Mouse (Mus musculus): ENCODE measurements around the gene Robo1. TPM values are rescaled to one million over a fixed set of nuclear protein-coding genes. Genes with fewer than 3 reads are reported as not detected.

Gene Robo1
- polyA plus RNA-seq, 1 experiment = 3.5 TPM

GRCm38 (mm10) chr16:72717118-72717802 lies 409.2 kb downstream of the Robo1 start:
- H3K27me3 ChIP-seq (ENCODE audit: control insufficient read depth, insufficient read depth, low read length) = no peaks in the 10 kb centered on the region

GRCm38 (mm10) chr16:72719063-72719462 lies 411.0 kb downstream of the Robo1 start:
- no peaks in the 10 kb centered on the region for H3K36me3 ChIP-seq (ENCODE audit: control insufficient read depth, insufficient read depth, low read length)

More at GRCm38 (mm10) chr16:72717118-72717802, 409.2 kb downstream of the Robo1 start:
- H3K36me3 ChIP-seq (ENCODE audit: control insufficient read depth, insufficient read depth, low read length) = no peaks in the 10 kb centered on the region
- no peak overlapping the region for H3K4me3 ChIP-seq (ENCODE audit: control insufficient read depth, low read depth, low read length)
- no peaks in the 10 kb centered on the region; the same call in 1 of the 2 replicates for H3K4me1 ChIP-seq (ENCODE audit: control insufficient read depth, insufficient read depth, low read length)
- no peak overlapping the region for H3K27ac ChIP-seq (ENCODE audit: control insufficient read depth, insufficient read depth, low read depth, low read length)
- TF ChIP-seq CTCF (IDR thresholded peaks at IDR 0.05; ENCODE audit: control insufficient read depth, insufficient read depth, insufficient replicate concordance, low read depth, low read length) (no peak), POLR2A (IDR thresholded peaks at IDR 0.05; ENCODE audit: control insufficient read depth, low read depth, low read length) (no peak)

GRCm38 (mm10) chr16:72720979-72721378 lies 412.9 kb downstream of the Robo1 start:
- TF ChIP-seq POLR2A (IDR thresholded peaks at IDR 0.05; ENCODE audit: control insufficient read depth, low read depth, low read length) (no peak), CTCF (IDR thresholded peaks at IDR 0.05; ENCODE audit: control insufficient read depth, insufficient read depth, insufficient replicate concordance, low read depth, low read length) (no peak)
- H3K4me3 ChIP-seq (ENCODE audit: control insufficient read depth, low read depth, low read length) = no peak overlapping the region
- no peak overlapping the region for H3K27ac ChIP-seq (ENCODE audit: control insufficient read depth, insufficient read depth, low read depth, low read length)
- no peaks in the 10 kb centered on the region for H3K36me3 ChIP-seq (ENCODE audit: control insufficient read depth, insufficient read depth, low read length)
- H3K27me3 ChIP-seq (ENCODE audit: control insufficient read depth, insufficient read depth, low read length) = no peaks in the 10 kb centered on the region
- no peaks in the 10 kb centered on the region; the same call in 1 of the 2 replicates for H3K4me1 ChIP-seq (ENCODE audit: control insufficient read depth, insufficient read depth, low read length)

More at GRCm38 (mm10) chr16:72719063-72719462, 411.0 kb downstream of the Robo1 start:
- Histone ChIP-seq H3K27me3 (ENCODE audit: control insufficient read depth, insufficient read depth, low read length) (no peaks in the 10 kb centered on the region), H3K4me3 (ENCODE audit: control insufficient read depth, low read depth, low read length) (peak overlapping the region; percentile 70), H3K4me1 (ENCODE audit: control insufficient read depth, insufficient read depth, low read length) (no peaks in the 10 kb centered on the region; the same call in 1 of the 2 replicates), H3K27ac (ENCODE audit: control insufficient read depth, insufficient read depth, low read depth, low read length) (no peak overlapping the region)
- no peak for TF ChIP-seq CTCF (IDR thresholded peaks at IDR 0.05; ENCODE audit: control insufficient read depth, insufficient read depth, insufficient replicate concordance, low read depth, low read length)
- TF ChIP-seq POLR2A (IDR thresholded peaks at IDR 0.05; ENCODE audit: control insufficient read depth, low read depth, low read length) = no peak

- Histone ChIP-seq H3K4me1 (ENCODE audit: control insufficient read depth, insufficient read depth, low read length) (no peaks in the 10 kb centered on the region; the same call in 1 of the 2 replicates), H3K27ac (ENCODE audit: control insufficient read depth, insufficient read depth, low read depth, low read length) (no peak overlapping the region)
- TF ChIP-seq CTCF (IDR thresholded peaks at IDR 0.05; ENCODE audit: control insufficient read depth, insufficient read depth, insufficient replicate concordance, low read depth, low read length) (no peak), POLR2A (IDR thresholded peaks at IDR 0.05; ENCODE audit: control insufficient read depth, low read depth, low read length) (no peak)
Measured at GRCm38 (mm10) chr16:72721713-72722481, 413.8 kb downstream of the Robo1 start.

GRCm38 (mm10) chr16:72734234-72734633 lies 426.1 kb downstream of the Robo1 start:
- Histone ChIP-seq H3K27ac (ENCODE audit: control insufficient read depth, insufficient read depth, low read depth, low read length) (no peak overlapping the region), H3K36me3 (ENCODE audit: control insufficient read depth, insufficient read depth, low read length) (no peaks in the 10 kb centered on the region), H3K27me3 (ENCODE audit: control insufficient read depth, insufficient read depth, low read length) (no peaks in the 10 kb centered on the region), H3K4me3 (ENCODE audit: control insufficient read depth, low read depth, low read length) (no peak overlapping the region), H3K4me1 (ENCODE audit: control insufficient read depth, insufficient read depth, low read length) (no peaks in the 10 kb centered on the region)
- TF ChIP-seq POLR2A (IDR thresholded peaks at IDR 0.05; ENCODE audit: control insufficient read depth, low read depth, low read length) = no peak
- no peak for TF ChIP-seq CTCF (IDR thresholded peaks at IDR 0.05; ENCODE audit: control insufficient read depth, insufficient read depth, insufficient replicate concordance, low read depth, low read length)

More at GRCm38 (mm10) chr16:72721713-72722481, 413.8 kb downstream of the Robo1 start:
- Histone ChIP-seq H3K27me3 (ENCODE audit: control insufficient read depth, insufficient read depth, low read length) (no peaks in the 10 kb centered on the region), H3K4me3 (ENCODE audit: control insufficient read depth, low read depth, low read length) (no peak overlapping the region), H3K36me3 (ENCODE audit: control insufficient read depth, insufficient read depth, low read length) (no peaks in the 10 kb centered on the region)

- Histone ChIP-seq H3K36me3 (ENCODE audit: control insufficient read depth, insufficient read depth, low read length) (no peaks in the 10 kb centered on the region), H3K4me3 (ENCODE audit: control insufficient read depth, low read depth, low read length) (no peak overlapping the region), H3K27ac (ENCODE audit: control insufficient read depth, insufficient read depth, low read depth, low read length) (no peak overlapping the region), H3K4me1 (ENCODE audit: control insufficient read depth, insufficient read depth, low read length) (no peaks in the 10 kb centered on the region), H3K27me3 (ENCODE audit: control insufficient read depth, insufficient read depth, low read length) (no peaks in the 10 kb centered on the region)
- TF ChIP-seq POLR2A (IDR thresholded peaks at IDR 0.05; ENCODE audit: control insufficient read depth, low read depth, low read length) = no peak
- TF ChIP-seq CTCF (IDR thresholded peaks at IDR 0.05; ENCODE audit: control insufficient read depth, insufficient read depth, insufficient replicate concordance, low read depth, low read length) = no peak
Measured at GRCm38 (mm10) chr16:72735175-72735574, 427.1 kb downstream of the Robo1 start.

GRCm38 (mm10) chr16:72735588-72735987 lies 427.5 kb downstream of the Robo1 start:
- TF ChIP-seq POLR2A (IDR thresholded peaks at IDR 0.05; ENCODE audit: control insufficient read depth, low read depth, low read length) (no peak), CTCF (IDR thresholded peaks at IDR 0.05; ENCODE audit: control insufficient read depth, insufficient read depth, insufficient replicate concordance, low read depth, low read length) (no peak)
- no peak overlapping the region for H3K4me3 ChIP-seq (ENCODE audit: control insufficient read depth, low read depth, low read length)

More at GRCm38 (mm10) chr16:72735588-72735987, 427.5 kb downstream of the Robo1 start:
- Histone ChIP-seq H3K36me3 (ENCODE audit: control insufficient read depth, insufficient read depth, low read length) (no peaks in the 10 kb centered on the region), H3K27me3 (ENCODE audit: control insufficient read depth, insufficient read depth, low read length) (no peaks in the 10 kb centered on the region), H3K4me1 (ENCODE audit: control insufficient read depth, insufficient read depth, low read length) (no peaks in the 10 kb centered on the region), H3K27ac (ENCODE audit: control insufficient read depth, insufficient read depth, low read depth, low read length) (no peak overlapping the region)
